Mouse (Mus musculus) kidney, postnatal 25 days (tissue): ENCODE data around the gene Cemip2.
"Not testable (repeated sequence)": the region's sequence is repeated elsewhere in the genome, so short reads cannot be mapped to it uniquely, and the experiment has no call there.

Experiments used
- DNase-seq, 2 experiments: peaks; one replicate each; pipeline ENCODE4 v3.0.0; 2021; ENCODE audit warnings: mixed read lengths in 2 of 2

The Cemip2 gene

DNA sequence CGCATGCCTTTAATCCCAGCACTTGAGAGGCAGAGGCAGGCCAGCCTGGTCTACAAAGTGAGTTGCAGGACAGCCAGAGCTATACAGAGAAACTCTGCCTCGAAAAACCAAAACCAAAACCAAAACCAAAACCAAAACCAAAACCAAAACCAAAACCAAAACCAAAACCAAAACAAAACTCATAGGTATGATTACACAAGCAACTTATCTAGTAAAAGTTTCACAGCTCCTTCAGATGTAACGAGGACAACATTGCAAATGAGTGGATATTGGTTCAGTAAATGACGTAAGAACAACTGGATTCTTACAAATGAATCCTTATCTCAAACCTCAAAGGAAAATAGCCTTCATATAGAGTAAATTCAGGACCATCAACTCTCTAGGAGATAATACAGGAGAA lies 88.6 kb downstream of the Cemip2 start:
- DNase-seq = not testable (repeated sequence)

DNA sequence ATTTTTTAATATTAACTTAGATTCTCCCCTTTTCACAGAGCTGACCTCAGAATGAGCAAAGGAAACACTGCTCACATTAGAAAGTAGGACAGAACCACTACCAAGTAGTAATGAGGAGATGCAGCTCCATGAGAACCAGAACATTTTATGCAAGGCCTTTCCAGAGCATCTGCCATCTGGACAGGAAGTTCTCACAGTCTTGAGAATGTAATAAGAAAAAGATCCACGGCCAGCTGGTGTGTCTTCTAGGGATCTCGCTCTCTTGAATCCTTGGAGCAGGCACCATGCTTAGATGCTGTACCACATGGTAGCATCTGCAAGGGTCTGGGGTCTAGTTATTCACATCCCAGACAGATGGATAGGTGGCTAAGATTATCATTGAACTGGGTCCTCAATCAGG lies 90.3 kb downstream of the Cemip2 start:
- DNase-seq = no peak

DNA sequence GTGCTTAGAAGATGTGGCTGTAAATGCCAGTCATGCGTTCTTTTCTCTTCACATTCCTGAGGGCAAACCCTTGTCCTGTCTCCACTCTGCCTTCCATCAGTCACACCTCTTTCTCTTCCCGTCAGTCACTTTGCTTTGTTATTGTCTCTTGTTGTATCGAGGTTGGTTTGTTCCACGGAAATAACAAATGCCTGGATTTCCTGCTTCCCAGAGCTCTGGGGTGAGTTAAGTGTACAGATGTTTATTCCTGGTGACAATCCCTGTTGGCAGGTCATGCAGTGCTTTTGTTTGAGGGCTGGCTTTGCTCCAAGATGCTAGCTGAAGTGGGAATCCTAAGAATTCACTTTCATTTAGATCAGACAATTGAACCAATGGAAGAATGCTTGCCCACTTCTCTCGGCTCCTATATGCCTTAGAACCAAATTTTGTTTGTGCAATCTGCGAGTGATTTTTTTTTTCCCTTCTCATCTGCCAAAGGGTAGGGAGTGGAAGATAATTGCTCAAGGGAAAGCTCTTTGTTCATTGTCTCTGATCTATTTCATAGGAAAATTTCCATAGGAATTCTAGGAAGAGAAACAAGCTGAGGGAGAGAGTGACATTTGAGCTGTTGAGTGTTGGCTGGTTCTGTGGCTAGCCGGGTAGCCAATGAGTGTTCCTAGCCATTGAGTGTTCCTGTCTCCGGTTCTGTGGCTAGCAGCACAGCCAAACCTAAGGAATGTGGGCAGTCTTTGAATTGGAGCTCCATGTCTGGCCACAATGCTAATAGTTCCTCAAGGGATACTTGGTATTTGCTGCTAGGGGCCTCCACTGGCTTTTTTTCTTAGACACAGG lies 104.2 kb downstream of the Cemip2 start:
- DNase-seq = peak; percentile 82 to 85

DNA sequence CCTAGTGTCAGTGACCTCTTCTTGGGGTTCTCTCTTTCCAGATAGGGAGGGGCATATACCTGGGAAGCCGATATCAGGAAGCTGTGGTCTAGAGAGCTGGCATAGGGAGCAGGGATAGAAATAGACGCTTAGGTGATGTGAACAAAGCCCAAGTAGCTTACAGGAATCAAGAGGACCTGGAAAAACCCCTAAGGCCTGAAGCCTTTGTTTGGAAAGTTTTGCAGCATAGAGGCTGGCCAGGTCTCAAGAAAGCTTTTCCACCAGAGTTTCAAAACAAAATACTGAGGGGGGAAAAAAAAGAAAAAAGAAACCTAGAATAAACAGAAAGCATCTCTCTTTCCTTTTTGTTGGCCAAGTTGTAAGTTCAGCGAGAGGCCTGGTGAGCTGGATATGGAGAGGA lies 104.9 kb downstream of the Cemip2 start:
- no peak for DNase-seq

DNA sequence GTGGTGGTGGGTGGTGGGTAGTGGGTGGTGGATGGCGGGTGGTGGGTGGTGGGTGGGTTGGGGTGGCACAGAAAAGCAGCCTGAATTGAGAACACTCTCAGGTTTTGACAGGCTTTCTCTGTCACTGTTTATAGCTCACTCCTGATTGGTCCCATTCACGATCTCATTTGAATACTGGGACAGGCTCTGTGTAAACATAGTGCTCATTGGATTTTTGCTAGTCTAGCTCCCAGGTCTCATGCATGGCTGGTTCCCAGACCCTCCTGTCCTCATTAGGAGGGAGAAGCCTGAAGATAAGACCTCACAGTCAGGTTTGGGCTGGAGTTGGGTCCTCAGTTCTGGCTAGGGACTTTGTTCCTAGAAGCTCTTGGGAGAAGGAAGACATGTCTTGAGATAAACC lies 105.8 kb downstream of the Cemip2 start:
- no peak for DNase-seq

DNA sequence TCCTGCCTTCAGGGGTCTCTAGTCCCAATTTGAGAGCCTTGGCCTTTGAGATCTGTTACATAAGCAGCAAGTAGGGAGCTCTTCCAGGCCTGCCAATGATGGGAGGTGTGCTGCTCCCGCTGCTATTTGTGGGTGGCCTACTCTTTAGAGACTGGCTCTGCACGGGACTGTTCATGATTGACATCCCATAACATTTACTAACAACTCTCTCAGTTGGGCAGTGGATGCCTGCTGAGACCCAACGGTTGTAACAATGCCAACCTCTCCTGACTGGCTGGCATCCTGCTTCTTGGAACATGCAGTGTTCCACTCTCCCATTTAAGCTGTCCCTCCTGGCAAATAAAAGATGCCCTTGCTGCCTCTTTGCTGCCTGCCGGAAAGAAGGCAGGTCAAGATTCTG lies 106.2 kb downstream of the Cemip2 start:
- DNase-seq = no peak

DNA sequence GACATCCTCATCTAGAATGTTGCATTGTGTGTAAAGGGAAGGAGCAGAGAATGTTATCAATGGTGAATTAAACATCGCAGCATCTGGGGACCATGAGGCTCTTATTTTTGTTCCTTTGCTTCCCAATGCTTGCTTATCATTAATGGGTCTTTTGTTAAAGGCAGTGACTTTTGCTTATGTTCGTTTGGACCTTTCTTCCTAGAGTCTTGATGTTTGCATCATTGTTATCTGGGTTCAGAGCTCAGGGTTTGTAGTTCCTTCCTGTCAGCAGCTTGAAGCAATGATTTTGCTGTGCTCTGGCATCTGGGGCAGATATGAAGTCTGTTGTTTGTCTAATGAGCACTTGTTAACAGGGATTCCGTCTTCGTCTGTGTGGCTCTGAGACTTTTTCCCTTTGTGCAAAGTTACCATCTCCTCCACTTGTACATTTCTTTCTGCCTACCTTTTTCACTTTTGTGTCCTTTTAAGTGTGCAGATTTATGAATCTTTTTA lies 108.1 kb downstream of the Cemip2 start:
- DNase-seq = no peak

DNA sequence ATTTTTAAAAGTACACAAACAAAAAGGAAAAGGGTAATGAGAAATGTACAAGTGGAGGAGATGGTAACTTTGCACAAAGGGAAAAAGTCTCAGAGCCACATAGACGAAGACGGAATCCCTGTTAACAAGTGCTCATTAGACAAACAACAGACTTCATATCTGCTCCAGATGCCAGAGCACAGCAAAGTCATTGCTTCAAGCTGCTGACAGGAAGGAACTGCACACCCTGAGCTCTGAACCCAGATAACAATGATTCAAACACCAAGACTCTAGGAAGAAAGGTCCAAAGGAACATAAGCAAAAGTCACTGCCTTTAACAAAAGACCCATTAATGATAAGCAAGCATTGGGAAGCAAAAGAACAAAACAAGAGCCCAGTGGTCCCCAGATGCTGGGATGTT lies 112.6 kb downstream of the Cemip2 start:
- no peak for DNase-seq

DNA sequence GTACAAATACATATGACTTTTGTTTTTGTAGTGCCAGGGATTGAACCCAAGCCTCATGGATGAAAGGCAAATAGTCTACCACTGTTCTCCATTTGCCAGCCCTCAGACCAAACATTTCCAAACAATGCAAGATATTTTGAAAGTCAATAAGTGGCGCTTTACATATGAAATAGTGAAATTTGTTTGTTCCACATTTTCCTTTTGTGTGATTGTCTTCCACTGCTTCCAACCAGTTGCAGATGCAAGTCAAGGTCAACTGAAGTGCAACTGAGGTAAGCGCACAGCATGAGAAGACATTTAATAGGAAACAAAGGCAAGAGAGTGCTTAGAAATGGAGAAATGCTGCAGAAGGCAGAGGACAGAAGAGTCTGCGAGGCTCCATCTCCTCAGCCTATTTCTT lies 116.7 kb downstream of the Cemip2 start:
- DNase-seq = no peak

DNA sequence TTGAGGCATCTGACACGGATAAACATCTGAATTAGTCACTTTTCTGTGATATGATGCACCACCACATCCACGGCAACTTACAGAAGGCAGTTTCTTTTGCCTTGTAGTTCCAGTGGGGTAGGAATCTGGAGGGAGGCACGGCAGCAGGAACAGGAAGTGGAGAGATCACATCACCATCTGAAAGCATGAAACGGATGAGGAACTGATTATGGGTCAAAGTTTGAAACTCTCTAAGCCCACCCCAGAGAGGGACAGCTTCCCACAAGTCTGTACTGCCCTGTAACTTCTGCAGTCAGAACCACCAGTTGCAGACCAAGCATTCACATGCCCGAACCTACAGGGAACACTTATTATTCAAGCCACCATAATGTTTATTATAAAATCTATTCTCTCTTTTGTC lies 117.4 kb downstream of the Cemip2 start:
- no peak for DNase-seq

DNA sequence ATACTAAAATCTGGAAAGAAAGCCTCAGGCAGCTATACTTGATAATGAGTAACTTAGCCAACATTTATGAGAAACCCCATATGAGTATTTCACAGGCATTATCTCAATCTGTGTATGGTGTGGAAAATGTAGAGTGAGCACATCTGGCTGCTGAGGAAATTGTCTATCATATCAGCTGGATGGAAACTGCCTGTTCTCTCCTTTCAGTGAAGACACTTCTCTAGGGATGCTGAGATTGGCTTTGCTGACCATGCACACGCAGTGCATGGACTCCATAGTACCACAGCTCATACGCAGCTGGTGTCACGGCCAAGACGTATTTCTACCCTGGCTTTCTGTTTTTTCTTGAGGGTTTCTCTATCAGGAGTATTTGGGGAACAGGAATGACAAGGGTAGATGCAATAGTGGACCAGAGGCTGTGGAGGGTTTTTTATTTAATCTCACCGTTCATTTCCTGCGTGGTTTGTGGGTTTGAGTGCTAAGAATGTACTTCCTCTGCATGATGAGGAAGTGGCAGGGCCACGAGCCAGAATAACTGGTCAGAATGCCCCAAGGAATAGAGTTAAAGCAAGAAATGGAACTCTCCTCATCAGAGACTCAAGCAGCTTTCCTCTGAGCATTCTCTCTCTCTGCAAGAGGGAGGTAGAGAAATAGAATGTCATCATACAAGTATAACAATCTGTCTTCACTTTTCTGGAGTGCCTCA lies 119.1 kb downstream of the Cemip2 start:
- DNase-seq = peak; percentile 65 to 70

DNA sequence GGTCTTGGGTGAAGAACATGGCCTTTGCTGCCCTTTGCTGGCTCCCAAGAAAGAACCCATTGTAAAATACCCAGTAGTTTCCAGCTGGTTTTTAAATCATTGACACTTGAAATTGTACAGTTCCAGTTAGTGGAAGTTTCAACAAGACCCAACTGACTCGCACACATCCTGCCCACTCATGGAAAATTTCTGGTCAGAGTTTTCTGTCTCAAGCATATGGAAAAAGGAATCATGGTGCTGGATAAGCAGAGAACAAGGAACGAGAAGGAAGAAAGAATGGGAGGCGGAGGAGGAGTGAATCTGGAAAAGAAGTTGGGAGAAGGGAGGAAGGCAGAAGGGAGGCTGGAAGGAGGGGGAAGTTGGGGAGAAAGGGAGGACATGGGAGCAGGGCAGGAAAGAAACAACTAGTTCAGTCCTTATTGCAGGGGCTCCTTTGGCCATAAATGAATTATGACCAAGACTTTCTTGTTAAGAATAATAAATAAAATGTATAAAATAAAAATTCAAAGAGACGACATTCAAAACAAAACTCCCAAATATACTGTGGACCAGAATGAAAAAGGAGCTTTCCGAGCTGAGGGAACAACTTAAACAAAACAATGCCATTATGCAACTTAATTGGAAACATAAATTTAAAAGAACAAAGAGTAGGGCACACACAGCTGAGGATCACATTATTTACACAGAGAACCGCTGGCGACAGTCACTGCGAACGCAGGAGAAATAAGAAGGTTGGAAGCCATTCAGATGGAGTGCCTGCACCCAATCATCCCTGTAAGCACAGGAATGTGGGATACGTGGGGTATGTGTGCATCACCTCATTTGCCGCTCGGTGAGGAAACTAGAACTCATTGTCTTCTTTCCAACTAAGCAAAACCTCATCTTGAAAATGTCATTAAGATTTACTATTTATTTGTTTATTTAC lies 120.1 kb downstream of the Cemip2 start:
- DNase-seq = no peak
